Mouse (Mus musculus) testis, adult 2 months (tissue): ENCODE data around the gene Nsmce4a. TPM values are rescaled to one million over a fixed set of nuclear protein-coding genes. Genes with fewer than 3 reads are reported as not detected.

Experiments
- H3K27ac ChIP-seq: fragments of 200-500 bp; 2 replicates; pipeline ENCODE4 v1.5.1; 2012; ENCODE audit warnings: low read depth, low read length; ENCODE audit not compliant: control insufficient read depth, insufficient read depth
- H3K27me3 ChIP-seq: fragments of 200-500 bp; 2 replicates; pipeline ENCODE4 v1.6.1; 2012; ENCODE audit warnings: mild to moderate bottlenecking, low read length, moderate library complexity; ENCODE audit not compliant: control insufficient read depth, insufficient read depth
- H3K36me3 ChIP-seq: fragments of 200-500 bp; 2 replicates; pipeline ENCODE4 v1.6.1; 2012; ENCODE audit warnings: mild to moderate bottlenecking, low read length; ENCODE audit not compliant: control insufficient read depth, insufficient read depth
- H3K4me1 ChIP-seq: fragments of 200-500 bp; 2 replicates; pipeline ENCODE4 v1.6.1; 2012; ENCODE audit warnings: low read length; ENCODE audit not compliant: control insufficient read depth, insufficient read depth
- H3K4me3 ChIP-seq: fragments of 200-500 bp; 2 replicates; pipeline ENCODE4 v1.5.1; 2012; ENCODE audit warnings: low read depth, mild to moderate bottlenecking, low read length, moderate library complexity, mixed read lengths; ENCODE audit not compliant: control insufficient read depth
- CTCF ChIP-seq: fragments of 200-500 bp; IDR thresholded peaks from 2 replicates; pipeline ENCODE4 v1.5.1; 2012; ENCODE audit warnings: low read depth, mild to moderate bottlenecking, inconsistent platforms, low read length, moderate library complexity; ENCODE audit not compliant: control insufficient read depth, insufficient read depth, insufficient replicate concordance
- POLR2A ChIP-seq: fragments of 200-500 bp; IDR thresholded peaks from 2 replicates; pipeline ENCODE4 v1.6.1; 2012; ENCODE audit warnings: low read depth, mild to moderate bottlenecking, inconsistent platforms, low read length, moderate library complexity; ENCODE audit not compliant: control insufficient read depth
- polyA plus RNA-seq: library from polyadenylated mRNA; depleted of rRNA; stranded (reverse); fragments of >200 nt; gene quantifications from 2 replicates; pipeline ENCODE4 v1.2.3, GENCODE M21; 2012

Gene Nsmce4a
- polyA plus RNA-seq, 1 experiment = 15.9 TPM

DNA sequence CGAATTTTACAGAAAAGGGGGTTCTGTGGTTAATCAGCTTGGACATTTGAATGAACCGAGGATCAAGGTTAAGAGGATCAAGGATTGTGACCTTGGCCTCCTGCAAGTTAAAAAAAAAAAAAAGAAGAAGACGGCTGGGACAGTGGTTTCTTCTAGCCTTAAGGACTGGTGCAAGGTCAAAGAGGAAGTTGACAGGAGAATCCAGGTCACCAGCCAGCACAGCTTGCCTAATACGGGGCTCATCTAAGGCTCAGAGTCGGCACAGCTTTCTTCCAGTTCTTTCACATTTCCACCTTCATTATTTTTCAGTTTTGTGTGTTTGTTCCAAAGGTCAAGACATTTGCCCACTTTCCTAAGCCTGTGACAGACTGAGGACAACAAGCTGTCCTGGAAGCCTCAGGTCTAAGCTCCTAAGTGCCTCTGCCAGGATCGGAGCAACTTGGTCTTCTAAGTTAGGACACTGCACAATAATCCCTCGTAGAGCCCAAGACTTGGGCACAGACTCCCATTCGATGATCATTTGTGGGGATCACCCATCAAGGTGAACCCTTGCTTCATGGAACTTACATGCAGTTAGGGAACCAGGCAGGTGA, 18.0 kb upstream of the Nsmce4a start:
- no peak overlapping the region for H3K4me3 ChIP-seq
- TF ChIP-seq CTCF = no peak
- no peak for TF ChIP-seq POLR2A
- H3K36me3 ChIP-seq = no peaks in the 10 kb centered on the region
- H3K27me3 ChIP-seq = no peaks in the 10 kb centered on the region
- no peak overlapping the region; the same call in 1 of the 2 replicates for H3K27ac ChIP-seq
- H3K4me1 ChIP-seq = no peaks in the 10 kb centered on the region

DNA sequence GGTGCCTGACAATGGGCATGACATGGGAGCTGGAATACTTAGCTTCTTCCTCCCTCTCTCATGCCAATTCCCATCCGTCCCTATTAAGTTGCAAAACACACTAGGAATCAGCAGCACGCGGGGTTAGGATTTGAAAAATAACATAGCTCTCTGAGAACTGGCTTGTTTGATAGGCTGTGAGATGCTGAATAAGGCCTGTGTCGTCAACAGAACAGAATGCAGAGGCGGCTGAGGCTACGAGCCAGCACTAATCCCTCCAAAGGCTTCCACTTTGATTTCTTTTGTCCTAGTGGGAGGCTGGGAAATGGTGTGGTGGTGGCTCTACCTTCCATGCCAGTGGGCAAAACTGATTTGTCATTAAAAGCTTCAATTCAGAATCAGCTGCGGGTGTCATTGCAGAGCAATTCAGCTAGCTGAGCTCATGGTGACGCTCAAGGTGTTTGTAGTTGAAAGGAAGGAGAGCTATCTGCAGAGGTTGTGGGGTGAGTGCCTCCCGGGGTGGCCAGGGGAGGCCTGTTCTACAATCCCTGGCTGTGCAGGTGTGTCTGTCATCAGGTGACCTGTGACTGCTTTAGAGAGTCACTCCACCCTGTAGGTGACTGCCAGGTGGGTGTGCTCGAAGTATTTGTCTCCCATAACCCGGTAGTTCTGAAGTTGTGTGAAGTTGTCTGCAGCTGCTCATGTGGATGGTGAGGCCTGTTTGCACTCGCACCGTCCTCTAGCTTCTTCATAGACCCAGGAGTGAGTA, 17.3 kb upstream of the Nsmce4a start:
- TF ChIP-seq POLR2A (no peak), CTCF (no peak)
- no peak overlapping the region for H3K27ac ChIP-seq
- no peaks in the 10 kb centered on the region for H3K27me3 ChIP-seq
- no peaks in the 10 kb centered on the region for H3K36me3 ChIP-seq
- no peaks in the 10 kb centered on the region for H3K4me1 ChIP-seq
- no peak overlapping the region for H3K4me3 ChIP-seq

DNA sequence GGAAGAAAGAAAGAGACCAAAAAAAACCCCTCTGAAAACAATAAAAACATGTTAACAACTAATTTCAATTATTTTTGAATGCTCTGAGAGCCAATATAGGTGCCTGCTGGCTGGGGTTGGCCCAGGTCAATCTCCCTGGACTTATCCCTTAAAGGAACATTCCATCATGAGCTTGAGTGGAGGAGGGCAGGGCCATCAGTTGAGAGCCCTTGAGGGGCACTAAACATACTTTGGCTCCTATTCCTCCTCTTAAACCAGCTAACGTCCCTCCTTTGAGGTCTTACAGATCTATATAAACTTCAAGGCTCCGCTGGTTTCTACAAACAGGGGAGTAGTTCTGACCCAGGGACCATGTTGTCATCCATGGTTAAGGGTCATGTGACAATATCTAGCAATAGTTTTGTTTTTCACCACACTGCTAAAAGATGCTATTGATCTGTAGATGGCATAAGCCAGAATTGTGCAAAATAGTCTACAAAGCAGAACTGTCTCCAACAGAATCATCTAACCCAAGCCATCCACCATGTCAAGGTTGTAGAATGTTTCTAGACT, 13.7 kb upstream of the Nsmce4a start:
- H3K4me1 ChIP-seq = no peaks in the 10 kb centered on the region
- H3K27me3 ChIP-seq = no peaks in the 10 kb centered on the region
- TF ChIP-seq POLR2A = no peak
- no peak for TF ChIP-seq CTCF
- no peaks in the 10 kb centered on the region for H3K36me3 ChIP-seq
- no peak overlapping the region for H3K4me3 ChIP-seq
- H3K27ac ChIP-seq = no peak overlapping the region

DNA sequence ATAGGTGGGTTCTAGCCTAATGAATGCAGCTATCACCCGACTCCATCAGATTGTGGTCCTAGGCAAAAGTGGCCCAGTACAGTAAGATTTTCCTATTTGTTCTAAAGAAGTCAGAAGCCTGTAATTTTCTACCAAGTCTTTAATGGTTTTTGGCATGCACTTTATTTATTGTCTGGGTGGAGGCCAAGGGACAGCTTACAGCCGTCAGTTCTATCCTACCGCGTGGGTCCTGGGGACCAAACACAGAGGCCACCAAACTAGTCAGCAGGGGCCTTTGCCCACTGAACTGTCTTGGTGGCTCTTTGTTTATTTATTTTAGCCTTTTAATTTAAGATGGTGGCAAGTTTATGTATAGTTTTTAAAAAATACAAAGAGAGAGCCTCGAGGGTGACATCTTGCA, 5.7 kb upstream of the Nsmce4a start:
- H3K27me3 ChIP-seq = no peaks in the 10 kb centered on the region
- no peak overlapping the region for H3K4me3 ChIP-seq
- H3K36me3 ChIP-seq = no peaks in the 10 kb centered on the region
- H3K4me1 ChIP-seq = no peaks in the 10 kb centered on the region
- no peak overlapping the region for H3K27ac ChIP-seq
- no peak for TF ChIP-seq POLR2A
- no peak for TF ChIP-seq CTCF

DNA sequence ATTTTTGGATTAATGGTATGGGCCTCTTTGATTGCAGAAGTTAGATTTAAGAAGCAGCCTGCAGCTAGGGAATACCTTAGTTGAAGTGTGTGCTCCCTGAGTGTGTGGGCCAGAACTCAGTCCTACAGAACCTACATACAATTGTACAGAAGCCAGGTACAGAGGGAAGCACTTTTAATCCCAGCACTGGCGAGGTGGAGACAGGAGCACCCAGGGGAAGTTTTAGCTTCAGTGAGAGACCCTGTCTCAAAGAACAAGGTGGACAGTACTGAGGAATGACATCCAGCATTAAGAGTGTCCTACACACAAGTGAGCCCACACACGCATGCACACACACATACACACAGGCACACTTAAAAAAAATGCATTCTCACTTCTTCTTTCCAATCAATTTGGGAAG, 5.1 kb upstream of the Nsmce4a start:
- Histone ChIP-seq H3K36me3 (no peaks in the 10 kb centered on the region), H3K27ac (no peak overlapping the region), H3K4me3 (no peak overlapping the region), H3K4me1 (no peaks in the 10 kb centered on the region), H3K27me3 (no peaks in the 10 kb centered on the region)
- TF ChIP-seq POLR2A = no peak
- TF ChIP-seq CTCF = no peak

DNA sequence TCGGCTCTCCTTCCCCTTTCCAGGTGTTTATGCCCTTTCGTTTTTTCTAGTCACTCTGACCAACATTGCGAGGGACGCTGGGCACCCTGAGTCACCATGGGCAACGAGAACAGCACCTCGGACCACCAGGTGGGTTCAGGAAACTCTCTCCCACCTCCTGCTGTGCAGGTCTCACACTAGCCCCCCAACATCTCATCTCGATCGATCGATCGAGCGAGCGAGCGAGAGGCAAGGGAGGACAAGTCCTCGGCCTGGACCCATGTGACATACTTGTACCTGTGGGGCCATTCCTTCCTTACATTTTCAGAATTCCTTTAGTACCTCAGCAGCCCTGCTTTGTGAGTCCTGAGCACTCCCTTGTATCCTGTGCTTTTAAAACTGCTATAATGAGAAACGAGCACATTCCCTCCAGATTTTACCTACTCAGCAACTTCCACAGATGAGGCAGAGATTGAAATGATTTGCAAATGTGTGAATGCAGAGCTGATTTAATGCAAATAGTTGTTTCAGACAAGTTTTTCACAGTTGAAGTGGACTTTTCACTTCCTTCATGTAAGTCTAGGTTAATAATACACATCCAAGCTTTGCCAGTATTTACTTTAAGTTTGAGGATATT, 4.6 kb upstream of the Nsmce4a start, which contains the start of gene Tacc2:
Gene Tacc2, plus strand, starts transcription at position 51 of the 616 bp plus-strand sequence.
- Histone ChIP-seq H3K27ac (no peak within 1 kb of the TSS), H3K27me3 (no peaks in the 10 kb centered on the region), H3K4me3 (no peak within 1 kb of the TSS), H3K36me3 (no peaks in the 10 kb centered on the region), H3K4me1 (no peaks in the 10 kb centered on the region)
- TF ChIP-seq CTCF (no peak), POLR2A (no peak)

DNA sequence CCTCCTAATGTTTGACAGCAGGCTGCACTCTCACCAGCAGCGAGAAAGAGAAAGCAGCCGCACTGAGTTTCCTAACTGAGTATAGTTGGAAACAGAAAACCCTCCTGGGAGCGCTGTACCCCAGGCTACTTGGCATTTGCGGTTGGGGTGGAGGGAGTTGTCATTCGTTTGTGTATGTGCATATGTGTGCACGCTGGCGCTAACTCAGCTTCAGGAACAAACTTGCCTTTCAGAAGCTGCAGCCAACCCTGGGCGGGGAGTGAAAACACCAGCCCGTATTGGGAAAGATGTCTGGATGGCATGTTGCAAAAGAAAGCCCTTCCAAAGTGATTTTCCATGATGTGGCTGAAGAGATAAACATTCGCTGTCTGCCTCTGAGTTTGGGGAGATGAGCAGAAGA, 4.1 kb upstream of the Nsmce4a start:
- Histone ChIP-seq H3K27ac (no peak overlapping the region), H3K27me3 (no peaks in the 10 kb centered on the region), H3K4me3 (no peak overlapping the region), H3K36me3 (no peaks in the 10 kb centered on the region), H3K4me1 (no peaks in the 10 kb centered on the region)
- TF ChIP-seq POLR2A (no peak), CTCF (no peak)
